Mouse (Mus musculus) limb, embryonic 12.5 days (tissue): ENCODE measurements at regions not wholly inside any gene's neighbourhood (a gene's known extent, or its start where the extent isn't known, plus 50 kb on each side); places are given as distances from the start of the nearest gene placed in this dataset.
A peak's percentile ranks its signal among the peaks of the same experiment; 100 is the strongest.

ENCODE experiments used
- ATAC-seq: fragments of 200-750 bp; cut with Nextera tagmentation; 2 replicates; pipeline ENCODE4 v1.8.0; 2017; ENCODE audit warnings: low read depth, moderate TSS enrichment; ENCODE audit not compliant: insufficient number of reproducible peaks, insufficient read depth, low FRiP score, low TSS enrichment
- H3K27ac ChIP-seq: fragments of 300-500 bp; sonication (generic); 2 replicates; pipeline ENCODE4 v1.5.1; 2016; ENCODE audit warnings: mild to moderate bottlenecking, moderate library complexity
- H3K27me3 ChIP-seq: fragments of 300-500 bp; sonication (generic); 2 replicates; pipeline ENCODE4 v1.6.1; 2016; ENCODE audit warnings: mild to moderate bottlenecking, moderate library complexity
- H3K36me3 ChIP-seq: fragments of 300-500 bp; sonication (generic); 2 replicates; pipeline ENCODE4 v1.6.1; 2016; ENCODE audit warnings: mild to moderate bottlenecking, moderate library complexity
- H3K4me1 ChIP-seq: fragments of 300-500 bp; sonication (generic); replicated peaks from 2 replicates; pipeline ENCODE4 v1.6.1; 2016
- H3K4me2 ChIP-seq: fragments of 300-500 bp; sonication (generic); 2 replicates; pipeline ENCODE4 v1.6.1; 2016; ENCODE audit warnings: mild to moderate bottlenecking, moderate library complexity
- H3K4me3 ChIP-seq: fragments of 300-500 bp; sonication (generic); replicated peaks from 2 replicates; pipeline ENCODE4 v1.5.1; 2016; ENCODE audit warnings: mild to moderate bottlenecking
- H3K9ac ChIP-seq: fragments of 300-500 bp; sonication (generic); replicated peaks from 2 replicates; pipeline ENCODE4 v1.6.1; 2016; ENCODE audit warnings: mild to moderate bottlenecking, moderate library complexity
- H3K9me3 ChIP-seq: fragments of 300-500 bp; sonication (generic); 2 replicates; pipeline ENCODE4 v1.6.1; 2016; ENCODE audit warnings: mild to moderate bottlenecking, moderate library complexity
- WGBS: fragments of 180-500 bp; shearing (Covaris S2); methylation state at CpG from one replicate; pipeline ENCODE4 v1.1.7; 2016; 5-methylcytosine and 5-hydroxymethylcytosine counted together

- Histone ChIP-seq H3K27me3 (no peaks in the 10 kb centered on the region), H3K4me1 (peaks cover 10% of the 10 kb centered on the region), H3K4me2 (no peak overlapping the region), H3K27ac (no peak overlapping the region), H3K9me3 (no peaks in the 10 kb centered on the region), H3K36me3 (no peaks in the 10 kb centered on the region), H3K4me3 (no peak overlapping the region), H3K9ac (no peak overlapping the region)
- ATAC-seq, result no peak
- 80% methylated on average over 2 of the region's 2 CpGs for WGBS
Observed at GRCm38 (mm10) chr6:67149425-67149824, 88.6 kb upstream of the Serbp1 start.

GRCm38 (mm10) chr6:67146708-67147107, 91.3 kb upstream of the Serbp1 start:
- Histone ChIP-seq H3K27ac (no peak overlapping the region), H3K9ac (no peak overlapping the region), H3K4me1 (peaks cover 10% of the 10 kb centered on the region), H3K4me3 (no peak overlapping the region), H3K9me3 (no peaks in the 10 kb centered on the region), H3K27me3 (no peaks in the 10 kb centered on the region), H3K36me3 (no peaks in the 10 kb centered on the region), H3K4me2 (no peak overlapping the region)
- ATAC-seq, result 0 out of 2 replicates have a peak, but pooled peaks have one; percentile 37
- 9% methylated on average over 4 of the region's 4 CpGs for WGBS

- H3K27me3 ChIP-seq, result no peaks in the 10 kb centered on the region
- H3K4me3 ChIP-seq, result no peak overlapping the region
- no peaks in the 10 kb centered on the region for H3K9me3 ChIP-seq
- H3K4me1 ChIP-seq, result peaks cover 10% of the 10 kb centered on the region
- H3K9ac ChIP-seq, result no peak overlapping the region
- H3K4me2 ChIP-seq, result no peak overlapping the region
- H3K27ac ChIP-seq, result no peak overlapping the region
- H3K36me3 ChIP-seq, result no peaks in the 10 kb centered on the region
- no peak for ATAC-seq
- 15% methylated on average over 5 of the region's 5 CpGs for WGBS
Observed at GRCm38 (mm10) chr6:67145969-67146368, 92.0 kb upstream of the Serbp1 start.

GRCm38 (mm10) chr6:67144946-67145716, 92.8 kb upstream of the Serbp1 start:
- Histone ChIP-seq H3K4me1 (peaks cover 10% of the 10 kb centered on the region), H3K4me2 (no peak overlapping the region), H3K27me3 (no peaks in the 10 kb centered on the region), H3K36me3 (no peaks in the 10 kb centered on the region), H3K9me3 (no peaks in the 10 kb centered on the region), H3K4me3 (no peak overlapping the region), H3K27ac (no peak overlapping the region), H3K9ac (no peak overlapping the region)
- ATAC-seq, result no peak
- 53% methylated on average over 13 of the region's 13 CpGs for WGBS

GRCm38 (mm10) chr6:67142179-67142578, 95.8 kb upstream of the Serbp1 start:
- WGBS, result 30% methylated on average over 4 of the region's 4 CpGs
- Histone ChIP-seq H3K9ac (no peak overlapping the region), H3K4me2 (no peak overlapping the region), H3K27ac (no peak overlapping the region), H3K9me3 (no peaks in the 10 kb centered on the region), H3K27me3 (no peaks in the 10 kb centered on the region), H3K4me1 (peaks cover 10% of the 10 kb centered on the region), H3K36me3 (no peaks in the 10 kb centered on the region), H3K4me3 (no peak overlapping the region)
- ATAC-seq, result no peak

GRCm38 (mm10) chr6:67140645-67141250, 97.2 kb upstream of the Serbp1 start:
- Histone ChIP-seq H3K36me3 (no peaks in the 10 kb centered on the region), H3K4me3 (no peak overlapping the region), H3K4me1 (no peaks in the 10 kb centered on the region), H3K9me3 (no peaks in the 10 kb centered on the region), H3K9ac (no peak overlapping the region), H3K27me3 (no peaks in the 10 kb centered on the region), H3K27ac (no peak overlapping the region), H3K4me2 (no peak overlapping the region)
- 70% methylated on average over 6 of the region's 6 CpGs for WGBS
- no peak for ATAC-seq

GRCm38 (mm10) chr6:67139012-67139375, 99.0 kb upstream of the Serbp1 start:
- H3K9me3 ChIP-seq, result no peaks in the 10 kb centered on the region
- H3K4me3 ChIP-seq, result no peak overlapping the region
- no peaks in the 10 kb centered on the region for H3K36me3 ChIP-seq
- no peaks in the 10 kb centered on the region for H3K27me3 ChIP-seq
- no peak overlapping the region for H3K27ac ChIP-seq
- no peak for ATAC-seq
- H3K4me2 ChIP-seq, result no peak overlapping the region
- peaks cover 7% of the 10 kb centered on the region; the same call in 1 of the 2 replicates for H3K4me1 ChIP-seq
- no peak overlapping the region for H3K9ac ChIP-seq
- WGBS, result 79% methylated on average over 3 of the region's 3 CpGs

GRCm38 (mm10) chr6:67138302-67139011, 99.5 kb upstream of the Serbp1 start:
- ATAC-seq, result peak; percentile 49; the same call in 1 of the 2 replicates
- Histone ChIP-seq H3K27ac (no peak overlapping the region), H3K4me1 (peaks cover 7% of the 10 kb centered on the region; the same call in 1 of the 2 replicates), H3K9me3 (no peaks in the 10 kb centered on the region), H3K4me3 (no peak overlapping the region), H3K4me2 (no peak overlapping the region), H3K9ac (no peak overlapping the region), H3K27me3 (no peaks in the 10 kb centered on the region), H3K36me3 (no peaks in the 10 kb centered on the region)
- WGBS, result 56% methylated on average over 13 of the region's 13 CpGs

GRCm38 (mm10) chr6:67137482-67137881, 100.2 kb upstream of the Gadd45a start:
- no peaks in the 10 kb centered on the region for H3K27me3 ChIP-seq
- no peaks in the 10 kb centered on the region for H3K36me3 ChIP-seq
- no peak overlapping the region for H3K4me3 ChIP-seq
- no peaks in the 10 kb centered on the region for H3K9me3 ChIP-seq
- H3K27ac ChIP-seq, result no peak overlapping the region
- no peak overlapping the region for H3K4me2 ChIP-seq
- H3K4me1 ChIP-seq, result peaks cover 11% of the 10 kb centered on the region
- no peak for ATAC-seq
- H3K9ac ChIP-seq, result no peak overlapping the region
- 65% methylated on average over 4 of the region's 4 CpGs for WGBS

- no peak for ATAC-seq
- no peaks in the 10 kb centered on the region for H3K27me3 ChIP-seq
- H3K9me3 ChIP-seq, result 0 out of 2 replicates have a peak, but pooled peaks cover 3% of the 10 kb centered on the region
- H3K36me3 ChIP-seq, result no peaks in the 10 kb centered on the region
- no peak overlapping the region for H3K4me3 ChIP-seq
- H3K9ac ChIP-seq, result 0 out of 2 replicates have a peak overlapping the region, but pooled peaks have one; percentile 12
- H3K4me1 ChIP-seq, result peaks cover 11% of the 10 kb centered on the region
- H3K4me2 ChIP-seq, result no peak overlapping the region
- WGBS, result 0% methylated on average over 1 of the region's 1 CpGs
- H3K27ac ChIP-seq, result peak overlapping the region; percentile 74
Observed at GRCm38 (mm10) chr6:67134915-67135314, 97.7 kb upstream of the Gadd45a start.

- no peaks in the 10 kb centered on the region for H3K27me3 ChIP-seq
- no peak overlapping the region for H3K9ac ChIP-seq
- peaks cover 19% of the 10 kb centered on the region for H3K4me1 ChIP-seq
- H3K9me3 ChIP-seq, result 0 out of 2 replicates have a peak, but pooled peaks cover 3% of the 10 kb centered on the region
- 69% methylated on average over 11 of the region's 11 CpGs for WGBS
- no peak overlapping the region for H3K4me3 ChIP-seq
- no peak for ATAC-seq
- H3K36me3 ChIP-seq, result no peaks in the 10 kb centered on the region
- no peak overlapping the region for H3K4me2 ChIP-seq
- H3K27ac ChIP-seq, result no peak overlapping the region
Observed at GRCm38 (mm10) chr6:67130540-67131301, 93.5 kb upstream of the Gadd45a start.
